Mouse (Mus musculus): ENCODE data around the gene Kcnip3.
A peak's percentile ranks its signal among the peaks of the same experiment; 100 is the strongest.

Kcnip3 gene

DNA sequence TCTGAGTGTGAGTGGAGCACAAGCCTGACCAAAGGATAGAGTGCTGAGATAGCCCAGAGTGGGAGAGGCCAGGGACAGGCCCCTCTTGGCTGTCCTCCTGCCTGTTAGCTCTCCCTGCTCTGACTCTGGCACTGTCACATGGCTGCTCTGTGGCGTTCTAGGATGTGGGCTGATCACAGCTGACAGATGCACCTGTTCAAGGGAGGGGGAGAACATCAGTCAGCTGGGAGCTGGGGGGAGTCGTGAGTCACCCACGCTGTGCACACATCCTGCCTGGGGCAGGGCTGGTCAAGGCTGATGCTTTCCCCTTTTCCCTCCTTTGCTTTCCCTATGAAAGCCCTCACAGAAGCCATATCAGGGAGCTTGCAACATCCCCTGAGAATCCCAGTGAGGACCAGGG lies 3.6 kb downstream of the Kcnip3 start:
- no peak for DNase-seq (ENCODE audit: low read depth in 2 of 2, low spot score in 2 of 2)

DNA sequence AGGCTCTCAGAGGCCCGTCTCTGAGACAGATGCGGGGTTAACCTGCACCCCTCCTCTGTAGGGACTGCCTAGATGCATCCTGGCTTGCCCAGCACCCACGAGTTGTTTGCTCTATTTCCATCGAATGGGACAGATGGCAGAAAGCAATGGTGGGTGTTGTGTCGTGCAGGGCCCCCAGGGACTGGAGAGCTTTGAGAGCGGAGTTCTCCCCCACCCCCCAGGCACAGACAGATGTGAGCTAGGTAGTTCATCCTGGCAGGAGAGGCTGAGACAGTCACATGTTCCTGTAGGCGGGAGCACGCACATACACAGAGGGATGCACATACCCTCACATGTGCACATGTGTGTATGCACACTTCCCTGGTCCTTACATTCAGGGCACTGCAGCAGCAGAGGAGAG lies 4.8 kb downstream of the Kcnip3 start:
- no peak for DNase-seq (ENCODE audit: low read depth in 2 of 2, low spot score in 2 of 2)

DNA sequence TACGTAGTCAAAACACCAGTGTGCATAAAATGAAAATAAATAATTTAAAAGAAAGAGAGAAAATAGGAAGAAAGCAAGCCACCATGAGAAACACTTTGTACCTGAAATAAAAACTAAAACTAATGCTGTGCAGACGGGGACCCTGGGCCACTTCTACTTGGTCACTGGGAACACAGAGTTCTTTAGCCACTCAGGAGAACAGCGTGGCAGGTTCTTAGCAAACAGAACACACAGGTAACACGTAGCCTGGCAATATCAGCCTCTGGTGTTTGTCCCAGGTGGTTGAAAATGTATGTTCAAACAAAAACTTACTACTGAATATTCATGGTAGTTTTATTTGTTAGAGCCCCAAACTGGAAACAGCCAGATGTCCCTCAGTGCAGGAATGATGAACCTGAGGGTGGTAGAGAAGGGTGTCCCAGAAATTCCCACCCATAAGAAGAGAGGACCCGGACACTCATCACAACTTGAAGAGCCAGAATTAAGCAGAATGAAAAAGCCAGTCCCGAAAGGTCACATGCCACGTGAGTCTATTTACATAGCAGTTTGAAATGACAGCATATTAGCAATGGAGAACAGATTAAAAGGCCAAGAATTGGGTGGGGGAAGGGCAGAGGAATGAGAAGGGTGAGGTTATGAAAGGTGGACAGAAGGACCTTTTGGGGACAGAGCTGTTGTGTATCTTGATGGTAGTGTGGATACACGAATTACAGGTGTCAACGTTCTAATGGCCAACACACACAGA lies 7.3 kb downstream of the Kcnip3 start:
- DNase-seq (ENCODE audit: low read depth in 2 of 2, low spot score in 2 of 2) = no peak

- DNase-seq (ENCODE audit: low read depth in 2 of 2, low spot score in 2 of 2) = no peak
Measured at GRCm38 (mm10) chr2:127513244-127513643, 8.7 kb downstream of the Kcnip3 start.

DNA sequence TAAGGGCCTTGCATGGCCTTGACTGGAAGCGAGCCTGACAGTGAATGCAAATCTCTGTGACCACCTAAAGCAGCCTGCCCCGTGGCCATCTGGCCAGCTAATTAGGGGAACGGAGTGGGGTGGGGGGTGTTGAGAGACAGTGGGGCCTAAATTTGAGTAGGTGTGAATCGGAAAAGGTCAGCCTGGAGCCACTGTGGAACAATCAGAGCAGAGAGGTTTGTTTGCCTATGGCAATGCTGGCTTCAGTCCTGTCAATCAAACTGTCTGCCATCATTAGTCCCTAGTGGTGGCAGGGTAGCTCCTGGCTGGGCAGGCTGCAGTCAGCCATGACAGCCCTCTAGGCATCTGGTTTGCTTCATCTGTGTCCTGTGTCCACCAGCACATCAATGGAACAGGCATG lies 10.5 kb downstream of the Kcnip3 start:
- no peak for DNase-seq (ENCODE audit: low read depth in 2 of 2, low spot score in 2 of 2)

GRCm38 (mm10) chr2:127507967-127508660 lies 13.8 kb downstream of the Kcnip3 start:
- no peak for DNase-seq (ENCODE audit: low read depth in 2 of 2, low spot score in 2 of 2)

GRCm38 (mm10) chr2:127507077-127507774 lies 14.7 kb downstream of the Kcnip3 start:
- peak; percentile 49 to 63 for DNase-seq (ENCODE audit: low read depth in 2 of 2, low spot score in 2 of 2)

DNA sequence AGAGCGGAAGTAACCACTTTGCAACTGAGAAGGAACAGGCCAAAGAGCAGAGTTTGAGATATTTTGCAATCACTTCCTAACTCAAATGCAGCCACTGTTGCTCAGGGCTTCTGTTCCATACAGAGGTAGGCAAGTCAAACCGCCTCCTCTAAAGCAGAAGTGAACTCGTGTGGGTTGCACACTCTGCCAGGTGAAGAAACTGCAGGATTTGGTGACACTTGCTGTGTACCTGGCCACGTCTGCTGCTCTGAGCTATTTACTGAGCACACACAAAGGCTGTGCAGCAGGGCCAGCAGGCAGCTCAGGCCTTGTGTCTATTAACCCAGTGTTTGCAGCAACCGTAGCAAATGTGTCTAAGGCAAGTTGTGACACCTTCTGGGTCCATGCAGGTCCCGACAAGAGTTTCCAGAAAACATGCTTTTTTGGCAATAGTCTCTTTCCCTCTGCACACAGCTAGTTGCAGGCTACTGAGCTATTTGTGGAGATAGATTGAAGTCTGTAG lies 15.7 kb downstream of the Kcnip3 start:
- DNase-seq (ENCODE audit: low read depth in 2 of 2, low spot score in 2 of 2) = no peak

DNA sequence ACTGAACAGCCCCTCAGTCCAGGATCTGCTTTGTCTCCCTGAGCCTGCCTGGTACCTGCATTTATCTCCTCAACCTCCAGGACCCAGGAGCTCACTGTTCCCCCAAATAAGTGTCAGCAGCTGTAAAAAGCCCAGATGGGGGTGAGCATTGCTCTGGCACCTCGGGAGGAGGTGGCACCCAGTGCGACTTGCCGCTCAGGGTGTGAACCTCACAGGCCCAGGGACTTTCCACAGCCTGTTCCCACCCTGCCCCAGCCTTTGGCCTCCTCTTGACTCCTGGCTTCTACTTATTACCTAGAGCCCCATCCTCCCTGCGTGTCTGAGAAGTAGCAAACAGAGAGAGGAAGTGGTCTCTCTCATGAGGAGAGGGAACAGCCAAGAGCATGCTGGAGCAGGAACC lies 16.7 kb downstream of the Kcnip3 start:
- no peak for DNase-seq (ENCODE audit: low read depth in 2 of 2, low spot score in 2 of 2)

DNA sequence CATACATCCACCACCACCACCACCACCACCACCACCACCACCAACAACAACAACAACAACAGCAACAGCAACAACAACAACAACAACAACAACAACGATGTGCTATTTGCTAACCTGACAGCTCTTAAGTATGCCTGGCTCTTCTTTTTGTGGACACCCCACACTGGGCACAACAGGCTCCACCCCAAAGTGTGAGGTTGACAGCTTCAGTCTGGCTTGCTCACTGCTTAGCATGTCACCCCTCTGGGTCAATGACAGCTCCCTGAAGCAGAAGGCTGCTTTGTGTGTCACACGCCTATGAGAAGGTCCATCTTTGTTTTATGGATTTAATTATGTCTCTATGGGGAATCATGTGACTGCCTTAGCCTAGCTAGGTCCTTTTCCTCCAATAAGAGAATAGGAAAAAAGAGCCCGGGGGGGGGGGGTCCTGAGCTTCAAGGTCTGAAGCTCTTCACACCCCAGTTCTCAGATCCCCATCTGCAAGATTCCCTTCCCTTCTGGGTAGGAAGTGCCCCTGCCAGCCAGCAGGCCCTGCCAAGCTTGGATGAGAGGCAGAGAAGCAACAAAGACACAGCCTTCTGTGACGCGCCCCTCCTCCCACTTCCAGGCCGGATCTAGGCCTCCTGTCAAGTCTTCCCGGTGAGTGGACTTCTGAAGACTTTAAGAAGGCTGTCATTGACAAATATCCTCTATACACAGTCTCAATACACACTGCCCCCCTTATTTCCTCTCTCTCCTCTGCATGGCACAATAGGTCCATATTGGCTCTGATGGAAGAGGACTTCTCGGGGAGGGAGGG lies 17.9 kb downstream of the Kcnip3 start:
- DNase-seq (ENCODE audit: low read depth in 2 of 2, low spot score in 2 of 2) = no peak

DNA sequence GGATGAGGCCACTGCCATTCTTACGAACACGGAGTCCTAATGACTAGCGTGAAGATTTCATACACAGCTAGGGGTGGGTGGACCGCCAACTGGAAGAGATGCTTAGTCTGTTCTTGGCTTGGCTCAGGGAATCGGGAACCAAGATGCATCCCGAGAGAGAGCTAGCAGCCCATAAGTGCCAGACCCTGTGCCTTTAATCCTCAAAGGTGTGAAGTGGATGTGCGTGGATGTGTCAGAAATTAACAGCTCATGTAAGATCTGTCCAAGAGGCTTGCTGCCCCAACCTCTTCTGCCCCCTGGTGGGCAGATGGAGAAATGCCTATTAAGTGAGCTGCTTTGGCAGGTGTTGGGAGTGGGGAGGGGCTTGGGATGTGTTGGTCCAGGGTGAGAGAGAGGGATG lies 20.8 kb downstream of the Kcnip3 start:
- peak; percentile 19 to 38 for DNase-seq (ENCODE audit: low read depth in 2 of 2, low spot score in 2 of 2)

DNA sequence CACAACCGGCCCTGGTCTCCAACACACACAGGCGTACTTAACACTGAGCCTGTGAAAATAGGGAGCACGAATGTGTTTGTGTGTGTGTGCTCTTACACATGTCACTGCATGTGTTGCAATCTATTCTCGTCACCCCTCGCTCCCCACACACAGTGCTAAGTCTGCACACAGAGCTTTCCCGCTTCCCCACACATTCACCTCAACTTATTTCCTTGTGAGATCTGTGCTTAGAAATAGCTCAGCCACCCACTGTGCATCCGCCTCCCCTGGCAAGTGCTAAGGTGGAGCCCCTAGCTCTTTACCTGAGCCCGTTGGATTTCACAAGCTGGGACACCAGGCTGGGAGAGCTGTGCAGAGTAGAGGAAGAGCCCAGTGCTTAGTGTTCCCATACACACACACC lies 23.1 kb downstream of the Kcnip3 start:
- no peak for DNase-seq (ENCODE audit: low read depth in 2 of 2, low spot score in 2 of 2)

DNA sequence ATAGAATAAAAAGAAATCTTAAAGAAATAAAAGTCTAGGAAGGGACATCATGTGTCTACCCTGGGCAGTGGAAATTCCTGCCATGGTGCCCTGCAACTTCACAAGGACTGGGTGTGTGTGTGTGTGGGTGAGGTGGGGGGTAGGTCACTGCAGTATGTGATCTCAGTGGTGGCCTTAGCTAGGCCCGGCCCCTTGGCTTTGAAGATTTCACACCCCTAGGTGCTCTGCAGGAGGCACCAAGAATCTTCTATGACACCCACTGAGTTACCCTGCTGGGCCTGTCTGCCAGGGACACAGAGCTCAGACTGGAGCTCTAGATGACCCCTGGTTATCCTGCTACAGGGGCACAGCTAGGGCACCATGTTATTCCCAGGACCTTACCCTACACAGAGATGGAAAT lies 25.6 kb downstream of the Kcnip3 start:
- DNase-seq (ENCODE audit: low read depth in 2 of 2, low spot score in 2 of 2) = no peak

DNA sequence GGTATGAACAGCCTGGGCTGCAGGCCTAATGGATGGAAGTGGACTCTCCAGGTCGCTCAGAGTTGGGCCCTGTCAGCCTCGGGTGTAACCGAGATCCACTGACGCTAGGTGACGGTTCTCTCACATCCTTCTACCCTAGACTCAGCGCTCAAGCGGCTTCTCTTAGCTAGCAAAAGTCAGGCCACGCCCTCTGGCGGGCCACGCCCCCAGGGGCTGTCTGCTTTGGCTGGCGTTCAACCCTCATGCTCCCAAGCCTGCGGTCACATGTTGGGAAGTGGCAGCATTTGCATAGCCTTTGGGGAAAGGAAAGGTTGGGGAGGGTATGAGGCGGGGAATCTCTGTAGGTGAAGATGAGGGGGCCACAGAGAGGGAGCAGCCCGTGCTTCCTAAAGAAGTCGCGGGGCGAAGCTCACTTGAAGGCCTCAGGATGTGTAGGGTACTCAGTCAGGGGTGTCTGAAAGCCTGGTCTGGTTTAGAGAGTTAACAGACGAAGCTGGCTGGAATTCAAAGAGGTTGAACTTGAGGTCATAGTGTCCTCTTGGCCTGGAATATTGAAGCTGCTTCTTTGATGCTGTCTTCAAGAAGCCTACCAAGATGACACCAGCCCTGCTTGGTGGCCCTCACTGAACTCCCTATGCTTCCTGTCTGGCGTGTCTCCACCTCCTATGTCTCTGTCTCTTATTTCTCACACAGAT lies 37.3 kb downstream of the Kcnip3 start:
- no peak for DNase-seq (ENCODE audit: low read depth in 2 of 2, low spot score in 2 of 2)

DNA sequence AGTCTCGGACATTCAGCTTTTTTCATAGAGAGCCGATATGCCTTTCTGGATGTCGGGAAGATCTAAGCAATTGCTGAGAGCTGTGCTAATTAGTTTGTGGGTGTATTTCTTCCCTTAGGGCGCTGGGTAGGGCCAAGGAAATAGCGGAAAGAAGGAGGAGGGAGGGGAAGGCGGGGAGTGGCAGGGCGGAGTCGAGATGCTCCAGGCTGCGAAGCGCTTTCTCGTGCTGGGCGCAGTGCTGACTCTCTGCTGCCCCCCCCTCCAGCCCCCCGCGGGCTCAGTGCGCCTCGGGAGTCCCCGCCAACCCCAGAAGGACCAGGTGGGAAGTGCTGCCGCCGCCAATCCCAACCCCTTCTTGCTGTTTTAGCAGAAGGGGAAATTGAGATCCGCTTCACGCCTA lies 38.9 kb downstream of the Kcnip3 start:
- DNase-seq (ENCODE audit: low read depth in 2 of 2, low spot score in 2 of 2) = no peak

DNA sequence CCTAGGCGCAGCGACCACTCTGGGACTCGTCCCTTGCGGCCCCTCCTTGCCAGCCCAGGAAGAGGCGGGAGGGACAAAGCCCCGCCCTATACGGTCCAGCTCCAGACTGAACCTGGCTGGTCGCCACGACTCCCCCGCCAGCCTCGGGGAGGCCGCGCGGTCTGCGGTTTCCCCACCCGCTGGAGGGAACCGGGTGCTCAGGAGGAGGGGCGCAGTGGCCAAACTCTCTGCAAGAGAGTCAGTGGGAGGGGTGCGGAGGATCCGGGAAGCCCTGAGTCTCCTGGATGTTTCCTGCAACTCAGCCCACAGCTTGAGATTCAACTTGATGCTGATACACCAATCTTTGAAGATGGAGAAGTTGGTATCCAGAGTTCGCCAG lies 39.4 kb downstream of the Kcnip3 start:
- no peak for DNase-seq (ENCODE audit: low read depth in 2 of 2, low spot score in 2 of 2)

DNA sequence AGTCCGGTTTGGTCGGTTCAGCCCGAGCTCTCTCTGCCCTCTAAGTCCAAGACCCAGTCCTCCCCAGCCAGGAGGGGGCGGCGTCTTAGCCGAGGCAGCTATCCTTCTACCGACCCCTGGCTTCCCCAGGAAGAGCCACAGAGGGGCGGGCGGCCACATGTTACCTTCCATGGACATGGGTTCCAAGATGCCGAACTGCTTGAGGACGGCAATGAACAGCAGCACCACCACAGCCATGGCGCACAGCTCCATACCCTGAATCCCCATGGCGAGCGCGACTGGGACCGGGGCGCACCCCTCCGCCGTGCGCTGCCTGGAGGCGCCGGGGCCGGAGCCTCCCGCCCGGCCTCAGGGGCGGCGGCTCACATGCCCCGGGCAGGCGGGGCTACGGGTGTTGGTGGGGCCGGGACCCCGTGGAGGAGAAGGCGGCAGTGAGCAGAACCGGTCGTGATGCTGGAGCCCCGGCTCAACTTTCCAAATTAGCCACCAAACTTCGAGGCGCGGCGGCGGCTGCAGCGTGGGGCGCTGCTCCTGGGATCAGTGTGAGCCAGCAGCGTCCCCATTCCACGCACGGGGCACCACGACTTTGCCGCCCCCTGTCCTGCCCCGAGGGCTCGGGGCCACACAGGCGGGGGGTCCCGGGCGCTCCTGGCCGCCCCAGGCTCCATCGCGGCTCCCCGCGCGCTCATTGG lies 39.9 kb downstream of the Kcnip3 start:
- DNase-seq (ENCODE audit: low read depth in 2 of 2, low spot score in 2 of 2) = no peak

DNA sequence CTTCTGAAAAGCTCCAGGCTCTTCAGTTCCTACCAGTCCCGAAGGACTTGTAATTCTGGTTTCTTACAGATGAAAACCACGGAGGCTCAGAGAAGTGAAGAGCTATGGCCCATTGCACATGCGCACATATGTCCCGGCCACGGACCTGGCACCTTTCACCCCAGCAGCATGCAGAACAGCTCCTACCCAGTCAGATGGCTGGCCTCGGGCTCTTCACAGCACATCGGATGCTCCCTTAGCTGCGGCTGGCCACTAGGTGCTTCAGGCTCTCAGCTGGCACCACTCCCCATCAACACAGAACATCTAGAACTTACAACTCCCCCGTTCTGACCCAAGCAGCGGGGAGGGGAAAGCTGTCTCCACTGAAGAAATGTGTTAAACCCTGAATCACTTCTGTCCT lies 42.1 kb downstream of the Kcnip3 start:
- DNase-seq (ENCODE audit: low read depth in 2 of 2, low spot score in 2 of 2) = no peak

- DNase-seq (ENCODE audit: low read depth in 2 of 2, low spot score in 2 of 2) = no peak
Measured at GRCm38 (mm10) chr2:127479210-127479609, 42.7 kb downstream of the Kcnip3 start.

DNA sequence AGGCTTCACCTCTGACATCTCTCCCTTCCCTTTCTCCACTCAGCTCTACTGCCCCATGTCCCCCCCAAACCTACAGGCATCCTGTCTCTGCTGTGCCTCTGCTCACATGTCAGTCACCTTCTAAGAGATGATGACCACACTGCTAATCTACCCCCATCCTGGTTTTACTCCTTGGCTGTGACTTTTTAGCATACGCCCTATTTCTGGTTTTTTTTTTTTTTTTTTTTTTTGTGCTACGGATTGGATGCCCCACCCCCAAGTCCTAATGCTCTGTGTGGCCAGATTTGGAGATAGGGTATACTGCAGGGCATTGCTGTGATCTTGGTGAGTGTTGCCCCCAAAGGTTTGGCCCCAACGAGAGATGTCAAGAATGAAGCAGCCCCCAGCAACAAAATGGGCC lies 49.6 kb downstream of the Kcnip3 start:
- no peak for DNase-seq (ENCODE audit: low read depth in 2 of 2, low spot score in 2 of 2)

Data from CD8-positive naive resting alpha-beta T cell, adult 2 months (primary cell).